Mouse (Mus musculus): ENCODE measurements at regions not wholly inside any gene's neighbourhood (a gene's known extent, or its start where the extent isn't known, plus 50 kb on each side); places are given as distances from the start of the nearest gene placed in this dataset.
A peak's percentile ranks its signal among the peaks of the same experiment; 100 is the strongest.

GRCm38 (mm10) chr7:36156595-36156994, 353.8 kb upstream of the Zfp507 start:
- H3K9ac ChIP-seq: no peak overlapping the region
- WGBS: 84% methylated on average over 12 of the region's 12 CpGs

GRCm38 (mm10) chr7:36155576-36155975, 352.8 kb upstream of the Zfp507 start:
- 56% methylated on average over 2 of the region's 2 CpGs for WGBS

More at GRCm38 (mm10) chr7:36156595-36156994, 353.8 kb upstream of the Zfp507 start:
- no peaks in the 10 kb centered on the region for H3K36me3 ChIP-seq
- no peaks in the 10 kb centered on the region for H3K27me3 ChIP-seq (replicated peaks)
- H3K4me3 ChIP-seq: no peak overlapping the region
- H3K9me3 ChIP-seq: no peaks in the 10 kb centered on the region
- H3K4me2 ChIP-seq: no peak overlapping the region
- no peak for ATAC-seq (ENCODE audit: extremely low read depth, insufficient number of reproducible peaks, low FRiP score, low TSS enrichment)
- no peak overlapping the region for H3K27ac ChIP-seq (replicated peaks)
- no peaks in the 10 kb centered on the region for H3K4me1 ChIP-seq

GRCm38 (mm10) chr7:36155159-36155558, 352.4 kb upstream of the Zfp507 start:
- no peak for ATAC-seq (ENCODE audit: extremely low read depth, insufficient number of reproducible peaks, low FRiP score, low TSS enrichment)

More at GRCm38 (mm10) chr7:36155576-36155975, 352.8 kb upstream of the Zfp507 start:
- H3K9ac ChIP-seq: no peak overlapping the region
- no peak overlapping the region for H3K4me3 ChIP-seq
- H3K4me2 ChIP-seq: no peak overlapping the region
- no peak for ATAC-seq (ENCODE audit: extremely low read depth, insufficient number of reproducible peaks, low FRiP score, low TSS enrichment)
- no peaks in the 10 kb centered on the region for H3K27me3 ChIP-seq (replicated peaks)
- H3K9me3 ChIP-seq: no peaks in the 10 kb centered on the region
- no peaks in the 10 kb centered on the region for H3K36me3 ChIP-seq
- H3K4me1 ChIP-seq: no peaks in the 10 kb centered on the region
- H3K27ac ChIP-seq (replicated peaks): no peak overlapping the region

GRCm38 (mm10) chr7:36150871-36151560, 348.2 kb upstream of the Zfp507 start:
- H3K27me3 ChIP-seq (replicated peaks): no peaks in the 10 kb centered on the region
- no peaks in the 10 kb centered on the region for H3K36me3 ChIP-seq
- no peak for ATAC-seq (ENCODE audit: extremely low read depth, insufficient number of reproducible peaks, low FRiP score, low TSS enrichment)
- H3K4me2 ChIP-seq: no peak overlapping the region
- no peaks in the 10 kb centered on the region for H3K4me1 ChIP-seq
- H3K27ac ChIP-seq (replicated peaks): no peak overlapping the region
- H3K4me3 ChIP-seq: no peak overlapping the region
- 55% methylated on average over 12 of the region's 12 CpGs for WGBS
- no peaks in the 10 kb centered on the region for H3K9me3 ChIP-seq
- H3K9ac ChIP-seq: no peak overlapping the region

More at GRCm38 (mm10) chr7:36155159-36155558, 352.4 kb upstream of the Zfp507 start:
- 78% methylated on average over 6 of the region's 6 CpGs for WGBS
- no peak overlapping the region for H3K4me3 ChIP-seq
- no peak overlapping the region for H3K9ac ChIP-seq
- H3K27ac ChIP-seq (replicated peaks): no peak overlapping the region
- no peak overlapping the region for H3K4me2 ChIP-seq
- no peaks in the 10 kb centered on the region for H3K4me1 ChIP-seq
- no peaks in the 10 kb centered on the region for H3K9me3 ChIP-seq
- no peaks in the 10 kb centered on the region for H3K27me3 ChIP-seq (replicated peaks)
- H3K36me3 ChIP-seq: no peaks in the 10 kb centered on the region

- 44% methylated on average over 5 of the region's 5 CpGs for WGBS
- no peak overlapping the region for H3K9ac ChIP-seq
- no peak; the same call in 1 of the 2 replicates for ATAC-seq (ENCODE audit: extremely low read depth, insufficient number of reproducible peaks, low FRiP score, low TSS enrichment)
- no peaks in the 10 kb centered on the region for H3K36me3 ChIP-seq
- H3K9me3 ChIP-seq: no peaks in the 10 kb centered on the region
- H3K27me3 ChIP-seq (replicated peaks): no peaks in the 10 kb centered on the region
- no peak overlapping the region for H3K4me2 ChIP-seq
- H3K27ac ChIP-seq (replicated peaks): no peak overlapping the region
- H3K4me3 ChIP-seq: no peak overlapping the region
- peaks cover 34% of the 10 kb centered on the region for H3K4me1 ChIP-seq
Measured at GRCm38 (mm10) chr7:36136571-36136970, 333.8 kb upstream of the Zfp507 start.

- no peak overlapping the region for H3K9ac ChIP-seq
- no peaks in the 10 kb centered on the region for H3K36me3 ChIP-seq
- H3K4me3 ChIP-seq: no peak overlapping the region
- H3K9me3 ChIP-seq: no peaks in the 10 kb centered on the region
- 57% methylated on average over 4 of the region's 4 CpGs for WGBS
- H3K4me1 ChIP-seq: peaks cover 34% of the 10 kb centered on the region
- H3K27ac ChIP-seq (replicated peaks): no peak overlapping the region
- no peak for ATAC-seq (ENCODE audit: extremely low read depth, insufficient number of reproducible peaks, low FRiP score, low TSS enrichment)
- H3K4me2 ChIP-seq: no peak overlapping the region
- no peaks in the 10 kb centered on the region for H3K27me3 ChIP-seq (replicated peaks)
Measured at GRCm38 (mm10) chr7:36134557-36134956, 331.8 kb upstream of the Zfp507 start.

- Histone ChIP-seq H3K9ac (no peak overlapping the region), H3K27ac (replicated peaks) (peak overlapping the region; percentile 60), H3K4me1 (peaks cover 34% of the 10 kb centered on the region), H3K4me3 (no peak overlapping the region), H3K4me2 (peak overlapping the region; percentile 33), H3K9me3 (no peaks in the 10 kb centered on the region), H3K36me3 (no peaks in the 10 kb centered on the region), H3K27me3 (replicated peaks) (no peaks in the 10 kb centered on the region)
- peak; percentile 35; the same call in 1 of the 2 replicates for ATAC-seq (ENCODE audit: extremely low read depth, insufficient number of reproducible peaks, low FRiP score, low TSS enrichment)
- 10% methylated on average over 8 of the region's 8 CpGs for WGBS
Measured at GRCm38 (mm10) chr7:36133658-36134143, 330.9 kb upstream of the Zfp507 start.

- no peak for ATAC-seq (ENCODE audit: extremely low read depth, insufficient number of reproducible peaks, low FRiP score, low TSS enrichment)
- Histone ChIP-seq H3K4me3 (no peak overlapping the region), H3K4me2 (no peak overlapping the region), H3K9me3 (no peaks in the 10 kb centered on the region), H3K9ac (no peak overlapping the region), H3K27ac (replicated peaks) (no peak overlapping the region), H3K36me3 (no peaks in the 10 kb centered on the region), H3K4me1 (peaks cover 34% of the 10 kb centered on the region), H3K27me3 (replicated peaks) (no peaks in the 10 kb centered on the region)
- 78% methylated on average over 11 of the region's 11 CpGs for WGBS
Measured at GRCm38 (mm10) chr7:36133026-36133425, 330.2 kb upstream of the Zfp507 start.

GRCm38 (mm10) chr7:36132569-36132968, 329.8 kb upstream of the Zfp507 start:
- Histone ChIP-seq H3K4me2 (no peak overlapping the region), H3K4me1 (peaks cover 34% of the 10 kb centered on the region), H3K36me3 (no peaks in the 10 kb centered on the region), H3K27ac (replicated peaks) (no peak overlapping the region), H3K4me3 (no peak overlapping the region), H3K9me3 (no peaks in the 10 kb centered on the region), H3K27me3 (replicated peaks) (no peaks in the 10 kb centered on the region), H3K9ac (no peak overlapping the region)
- 39% methylated on average over 1 of the region's 1 CpGs for WGBS
- ATAC-seq (ENCODE audit: extremely low read depth, insufficient number of reproducible peaks, low FRiP score, low TSS enrichment): no peak

GRCm38 (mm10) chr7:36097054-36097453, 294.3 kb upstream of the Zfp507 start:
- H3K4me3 ChIP-seq: no peak overlapping the region
- no peaks in the 10 kb centered on the region for H3K36me3 ChIP-seq
- H3K27me3 ChIP-seq (replicated peaks): no peaks in the 10 kb centered on the region
- WGBS: 73% methylated on average over 4 of the region's 4 CpGs
- no peak overlapping the region for H3K9ac ChIP-seq
- no peaks in the 10 kb centered on the region for H3K9me3 ChIP-seq
- no peak overlapping the region for H3K4me2 ChIP-seq
- H3K27ac ChIP-seq (replicated peaks): no peak overlapping the region
- H3K4me1 ChIP-seq: no peaks in the 10 kb centered on the region
- ATAC-seq (ENCODE audit: extremely low read depth, insufficient number of reproducible peaks, low FRiP score, low TSS enrichment): no peak

- Histone ChIP-seq H3K9ac (no peak overlapping the region), H3K4me1 (peaks cover 10% of the 10 kb centered on the region), H3K36me3 (no peaks in the 10 kb centered on the region), H3K9me3 (no peaks in the 10 kb centered on the region), H3K4me2 (no peak overlapping the region), H3K27me3 (replicated peaks) (no peaks in the 10 kb centered on the region), H3K27ac (replicated peaks) (no peak overlapping the region), H3K4me3 (no peak overlapping the region)
- no peak for ATAC-seq (ENCODE audit: extremely low read depth, insufficient number of reproducible peaks, low FRiP score, low TSS enrichment)
- 69% methylated on average over 20 of the region's 20 CpGs for WGBS
Measured at GRCm38 (mm10) chr7:36095258-36096130, 292.7 kb upstream of the Zfp507 start.

Data from heart, embryonic 13.5 days (tissue).